Mouse (Mus musculus) hindbrain, postnatal 0 days (tissue): ENCODE data around the gene Hdac4. TPM values are rescaled to one million over a fixed set of nuclear protein-coding genes. Genes with fewer than 3 reads are reported as not detected.
A peak's percentile ranks its signal among the peaks of the same experiment; 100 is the strongest.

Source experiments
- ATAC-seq: fragments of 200-750 bp; cut with Nextera tagmentation; 2 replicates; pipeline ENCODE4 v1.8.0; 2017; ENCODE audit warnings: mild to moderate bottlenecking, moderate TSS enrichment, moderate library complexity
- DNase-seq: peaks from one replicate; pipeline ENCODE4 v3.0.0-alpha.2; 2015; ENCODE audit warnings: low spot score
- H3K27ac ChIP-seq: fragments of 300-500 bp; sonication (generic); 2 replicates; pipeline ENCODE4 v1.5.1; 2014; ENCODE audit warnings: mild to moderate bottlenecking
- H3K27me3 ChIP-seq: fragments of 300-500 bp; sonication (generic); 2 replicates; pipeline ENCODE4 v1.6.1; 2014; ENCODE audit warnings: low read length, mixed read lengths; ENCODE audit not compliant: insufficient read depth
- H3K36me3 ChIP-seq: fragments of 300-500 bp; sonication (generic); 2 replicates; pipeline ENCODE4 v1.6.1; 2014; ENCODE audit warnings: low read length, mixed read lengths; ENCODE audit not compliant: insufficient read depth
- H3K4me1 ChIP-seq: fragments of 300-500 bp; sonication (generic); 2 replicates; pipeline ENCODE4 v1.6.1; 2014; ENCODE audit warnings: antibody characterized with exemption, low read length, mixed read lengths; ENCODE audit not compliant: insufficient read depth
- H3K4me2 ChIP-seq: fragments of 300-500 bp; sonication (generic); 2 replicates; pipeline ENCODE4 v1.6.1; 2014; ENCODE audit warnings: low read depth, mild to moderate bottlenecking, low read length, moderate library complexity, mixed read lengths
- H3K4me3 ChIP-seq: fragments of 300-500 bp; sonication (generic); 2 replicates; pipeline ENCODE4 v1.5.1; 2014; ENCODE audit warnings: low read length
- H3K9ac ChIP-seq: fragments of 300-500 bp; sonication (generic); replicated peaks from 2 replicates; pipeline ENCODE4 v1.6.1; 2014; ENCODE audit warnings: mild to moderate bottlenecking, low read length, moderate library complexity, mixed read lengths
- H3K9me3 ChIP-seq: fragments of 300-500 bp; sonication (generic); 2 replicates; pipeline ENCODE4 v1.6.1; 2016; ENCODE audit warnings: low read length, mixed read lengths
- CTCF ChIP-seq: IDR thresholded peaks from 2 replicates; pipeline ENCODE4 v1.5.1; 2016; ENCODE audit warnings: antibody characterized with exemption, control low read depth, low read depth
- WGBS: fragments of 180-500 bp; shearing (Covaris S2); extraction: QIAGEN DNeasy Blood & Tissue Kit; methylation state at CpG from one replicate; pipeline ENCODE4 v1.1.7; 2014; 5-methylcytosine and 5-hydroxymethylcytosine counted together
- polyA plus RNA-seq: library from polyadenylated mRNA; unstranded; fragments of >200 nt; fragmentation: Nextera tagmentation; extraction: Ambion mirVana; gene quantifications from 2 replicates; pipeline ENCODE4 v1.2.1, GENCODE M21; 2015
- total RNA-seq: library from RNA; depleted of rRNA; stranded (reverse); fragments of >200 nt; gene quantifications from 2 replicates; pipeline ENCODE4 v1.2.3, GENCODE M21; 2014

The Hdac4 gene
- total and polyA plus RNA-seq, 2 experiments from 2014 or later, result 20.2 to 67.9 TPM

DNA sequence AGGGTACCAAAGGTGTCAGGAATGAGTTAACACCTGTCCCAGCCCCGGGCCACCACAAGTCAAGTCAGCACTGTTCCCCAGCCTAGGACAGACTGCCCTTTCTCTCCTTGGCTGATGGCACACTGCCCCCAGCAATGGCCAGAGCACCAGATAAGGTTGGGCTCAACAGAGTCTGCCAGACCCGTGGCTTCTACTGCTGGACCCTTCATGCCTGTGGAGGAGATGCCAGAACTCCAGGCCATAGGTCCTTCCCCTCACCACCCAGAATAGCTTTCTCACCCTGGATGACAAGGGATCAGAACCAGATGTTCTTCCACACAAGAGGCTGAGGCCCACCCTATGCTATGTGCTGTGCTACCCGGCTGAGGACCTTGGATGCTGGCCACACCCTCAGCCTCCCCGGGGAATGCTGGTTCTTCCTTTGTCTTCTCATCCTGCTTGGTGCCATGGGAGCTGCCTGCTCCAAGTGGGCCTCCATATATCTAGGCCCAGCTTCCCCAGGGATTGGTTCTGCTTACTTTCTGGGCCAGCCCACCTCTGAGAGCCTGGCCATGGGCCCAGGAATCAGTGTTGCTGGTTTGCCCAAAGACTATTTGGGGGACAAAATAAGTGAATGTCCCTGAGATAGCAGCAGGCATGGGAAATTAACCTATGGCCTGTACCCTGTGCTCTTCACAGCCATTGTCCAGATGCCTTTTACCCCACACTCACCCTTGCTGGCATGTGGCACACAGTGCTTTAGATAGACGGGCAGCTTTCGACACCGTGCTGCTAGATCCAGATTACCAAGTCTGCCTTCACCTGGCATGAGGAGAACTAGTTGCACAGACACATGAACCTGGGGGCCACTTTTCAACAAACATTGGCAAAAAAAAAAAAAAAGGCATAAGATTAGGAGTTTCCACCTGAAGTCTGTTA, 273.0 kb downstream of the Hdac4 start:
- no peak overlapping the region for H3K27ac ChIP-seq
- H3K4me1 ChIP-seq, result no peaks in the 10 kb centered on the region
- H3K9ac ChIP-seq, result no peak overlapping the region
- DNase-seq (no peak), ATAC-seq (no peak)
- no peaks in the 10 kb centered on the region for H3K9me3 ChIP-seq
- no peak overlapping the region for H3K4me3 ChIP-seq
- H3K27me3 ChIP-seq, result no peaks in the 10 kb centered on the region
- WGBS, result 82% methylated on average over 7 of the region's 7 CpGs
- H3K36me3 ChIP-seq, result no peaks in the 10 kb centered on the region
- no peak for TF ChIP-seq CTCF
- H3K4me2 ChIP-seq, result no peak overlapping the region

DNA sequence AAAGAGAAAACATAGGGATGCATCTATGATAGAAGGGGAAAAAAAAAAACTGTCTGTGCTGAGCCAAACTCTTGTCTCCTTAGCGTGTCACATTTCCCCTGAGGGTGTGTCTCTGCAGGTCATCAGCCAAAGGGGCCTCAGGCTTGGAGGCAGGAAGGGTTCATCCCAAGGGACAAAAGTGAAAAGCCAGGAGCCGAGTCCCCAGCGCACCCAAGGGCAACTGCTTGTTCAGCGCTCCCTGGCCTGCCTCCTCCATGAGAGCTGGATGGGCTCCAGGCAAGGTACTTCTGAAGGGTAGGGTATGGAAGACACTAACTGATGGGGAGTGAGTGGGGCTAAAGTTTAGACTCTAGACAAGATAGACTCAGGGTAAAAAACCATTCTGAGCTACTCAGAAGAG, 273.8 kb downstream of the Hdac4 start:
- no peaks in the 10 kb centered on the region for H3K36me3 ChIP-seq
- DNase-seq, result no peak
- H3K4me1 ChIP-seq, result no peaks in the 10 kb centered on the region
- WGBS, result 89% methylated on average over 4 of the region's 4 CpGs
- no peak overlapping the region for H3K9ac ChIP-seq
- no peak for ATAC-seq
- no peak for TF ChIP-seq CTCF
- H3K4me3 ChIP-seq, result no peak overlapping the region
- no peak overlapping the region for H3K4me2 ChIP-seq
- no peaks in the 10 kb centered on the region for H3K9me3 ChIP-seq
- H3K27ac ChIP-seq, result no peak overlapping the region
- no peaks in the 10 kb centered on the region for H3K27me3 ChIP-seq

DNA sequence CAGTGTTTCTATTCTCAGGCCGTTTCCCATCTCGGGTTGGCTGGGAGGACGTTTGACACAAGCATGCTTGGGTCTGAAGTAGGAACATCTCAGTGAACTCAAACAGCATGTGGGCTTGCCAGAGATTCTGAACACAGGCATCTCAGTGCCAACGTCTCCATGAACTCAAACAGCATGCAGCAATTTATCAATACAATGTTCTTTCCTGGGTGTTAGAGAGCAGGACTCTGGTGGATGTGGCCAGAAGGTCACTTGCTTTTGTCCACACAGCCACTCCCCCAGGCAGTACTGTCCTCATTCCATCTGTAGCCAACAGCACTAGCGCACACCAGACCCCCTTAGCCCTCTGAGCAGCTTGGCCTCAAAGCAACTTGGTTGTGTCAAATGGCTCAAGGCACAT, 274.2 kb downstream of the Hdac4 start:
- no peak for TF ChIP-seq CTCF
- DNase-seq (no peak), ATAC-seq (no peak)
- no peak overlapping the region for H3K27ac ChIP-seq
- H3K27me3 ChIP-seq, result no peaks in the 10 kb centered on the region
- no peak overlapping the region for H3K9ac ChIP-seq
- H3K4me1 ChIP-seq, result no peaks in the 10 kb centered on the region
- 52% methylated on average over 5 of the region's 5 CpGs for WGBS
- no peaks in the 10 kb centered on the region for H3K36me3 ChIP-seq
- H3K4me2 ChIP-seq, result no peak overlapping the region
- no peaks in the 10 kb centered on the region for H3K9me3 ChIP-seq
- no peak overlapping the region for H3K4me3 ChIP-seq

DNA sequence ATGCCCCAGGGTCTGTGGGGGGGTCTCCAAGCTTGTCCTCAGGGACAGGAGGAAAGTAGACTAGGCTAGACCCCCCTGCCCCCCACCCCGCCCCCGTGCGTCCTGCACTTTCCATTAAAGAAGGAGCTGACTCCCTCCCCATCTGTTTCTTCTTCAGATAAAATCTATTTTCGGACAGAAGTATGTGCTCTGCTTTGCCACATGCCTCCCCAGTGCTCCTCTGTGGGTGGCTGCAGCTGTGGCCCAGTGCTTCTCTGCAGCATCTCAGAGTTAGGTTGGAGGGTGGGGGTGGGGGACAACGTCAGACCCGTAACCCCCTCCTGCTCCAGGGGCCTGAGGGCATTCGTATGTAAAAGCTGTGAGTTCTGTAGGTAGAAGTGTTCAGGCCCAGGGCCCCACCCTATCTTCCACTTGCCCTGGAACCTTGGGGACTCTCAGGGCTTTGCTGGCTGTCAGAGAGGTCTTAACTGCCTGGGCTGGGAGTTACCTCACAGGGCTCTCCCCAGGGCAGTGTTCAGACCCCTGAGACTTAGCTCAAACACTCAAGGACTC, 275.4 kb downstream of the Hdac4 start:
- 43% methylated on average over 7 of the region's 7 CpGs for WGBS
- Histone ChIP-seq H3K9me3 (no peaks in the 10 kb centered on the region), H3K27me3 (no peaks in the 10 kb centered on the region), H3K4me2 (no peak overlapping the region), H3K27ac (no peak overlapping the region), H3K4me3 (no peak overlapping the region), H3K4me1 (no peaks in the 10 kb centered on the region), H3K9ac (no peak overlapping the region), H3K36me3 (no peaks in the 10 kb centered on the region)
- TF ChIP-seq CTCF, result no peak
- ATAC-seq (peak; percentile 16; the same call in 1 of the 2 replicates), DNase-seq (no peak)

DNA sequence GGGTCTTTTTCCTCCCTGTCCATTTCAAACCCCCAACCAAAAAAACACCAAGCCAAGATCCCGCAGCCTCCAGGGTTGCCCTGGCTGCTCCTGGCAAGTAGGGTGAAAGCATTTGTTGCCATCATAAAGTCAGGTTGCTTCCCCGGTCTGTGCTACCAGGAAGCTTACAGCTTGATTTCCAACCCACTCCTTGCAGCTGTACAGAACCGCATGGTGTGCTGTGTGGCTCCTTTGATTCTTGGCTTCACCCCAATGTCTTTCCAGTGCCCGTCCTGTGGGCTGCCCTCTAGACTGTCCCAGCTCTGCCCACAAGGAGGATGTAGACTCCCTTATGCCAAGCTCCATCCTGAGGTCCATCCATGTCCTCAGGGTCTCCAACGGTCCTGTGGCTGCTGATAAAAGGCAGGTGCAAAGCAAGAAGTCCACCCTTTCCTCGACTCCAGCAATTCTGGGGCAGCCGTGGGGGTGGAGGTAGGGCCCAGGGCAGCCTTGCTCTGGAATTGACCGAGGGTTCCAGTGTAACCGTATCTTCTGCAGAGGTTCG, 277.2 kb downstream of the Hdac4 start:
- ATAC-seq (no peak), DNase-seq (no peak)
- Histone ChIP-seq H3K9ac (no peak overlapping the region), H3K9me3 (no peaks in the 10 kb centered on the region), H3K4me3 (no peak overlapping the region), H3K36me3 (no peaks in the 10 kb centered on the region), H3K27ac (no peak overlapping the region), H3K4me2 (no peak overlapping the region), H3K27me3 (no peaks in the 10 kb centered on the region), H3K4me1 (no peaks in the 10 kb centered on the region)
- TF ChIP-seq CTCF, result no peak
- WGBS, result 84% methylated on average over 10 of the region's 10 CpGs

DNA sequence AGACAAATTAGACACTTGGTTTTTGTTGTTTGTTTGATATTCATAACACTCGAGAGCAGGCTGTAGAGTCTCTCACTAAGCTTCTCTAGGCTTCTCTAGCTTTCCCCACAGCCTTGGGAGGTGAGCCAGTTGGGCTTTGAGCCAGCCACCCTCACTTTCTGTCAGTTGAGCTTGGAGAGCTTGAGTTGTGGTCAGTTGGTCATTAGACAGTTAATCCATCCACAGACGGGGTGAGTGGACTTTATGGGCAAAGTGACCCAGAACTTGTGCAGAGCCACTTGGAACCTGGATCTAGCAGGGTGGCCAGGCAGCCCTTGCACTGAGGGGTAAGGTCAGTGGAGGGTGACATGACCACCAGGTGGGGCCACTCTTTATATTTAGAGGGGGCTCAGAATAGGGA, 277.9 kb downstream of the Hdac4 start:
- TF ChIP-seq CTCF, result no peak
- H3K27me3 ChIP-seq, result no peaks in the 10 kb centered on the region
- no peaks in the 10 kb centered on the region for H3K9me3 ChIP-seq
- ATAC-seq, result no peak
- no peak overlapping the region for H3K4me2 ChIP-seq
- no peaks in the 10 kb centered on the region for H3K4me1 ChIP-seq
- no peak overlapping the region for H3K27ac ChIP-seq
- no peaks in the 10 kb centered on the region for H3K36me3 ChIP-seq
- no peak for DNase-seq
- 65% methylated on average over 2 of the region's 2 CpGs for WGBS
- H3K4me3 ChIP-seq, result no peak overlapping the region
- H3K9ac ChIP-seq, result no peak overlapping the region

DNA sequence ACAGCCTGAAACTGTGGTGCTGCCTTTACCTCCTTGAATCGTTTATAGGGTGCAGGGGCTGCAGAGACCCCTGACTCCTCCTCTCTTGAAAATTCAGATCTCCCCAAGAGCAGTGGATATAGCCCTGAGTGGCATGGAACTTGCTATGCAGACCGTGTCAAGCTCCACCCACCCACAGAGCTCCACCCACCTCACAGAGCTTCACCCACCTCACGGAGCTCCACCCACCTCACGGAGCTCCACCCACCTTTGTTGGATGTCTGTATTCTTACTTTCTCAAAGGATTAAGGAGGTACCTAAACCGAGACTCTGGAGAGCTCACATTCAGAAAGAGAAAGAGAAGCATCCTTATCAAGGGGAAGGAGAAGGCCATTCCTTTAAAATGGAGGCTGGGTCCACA, 279.5 kb downstream of the Hdac4 start:
- DNase-seq (no peak), ATAC-seq (no peak)
- no peaks in the 10 kb centered on the region for H3K9me3 ChIP-seq
- TF ChIP-seq CTCF, result no peak
- no peak overlapping the region for H3K27ac ChIP-seq
- H3K4me1 ChIP-seq, result no peaks in the 10 kb centered on the region
- no peaks in the 10 kb centered on the region for H3K27me3 ChIP-seq
- H3K4me3 ChIP-seq, result no peak overlapping the region
- no peak overlapping the region for H3K9ac ChIP-seq
- no peak overlapping the region for H3K4me2 ChIP-seq
- H3K36me3 ChIP-seq, result no peaks in the 10 kb centered on the region
- 81% methylated on average over 5 of the region's 5 CpGs for WGBS
